Mouse (Mus musculus): ENCODE measurements around the gene Olfr697.
A peak's percentile ranks its signal among the peaks of the same experiment; 100 is the strongest.
"Not testable (repeated sequence)": the region's sequence is repeated elsewhere in the genome, so short reads cannot be mapped to it uniquely, and the experiment has no call there.

Olfr697 gene

GRCm38 (mm10) chr7:106742343-106742742, at the start of gene Olfr697:
TSS of gene Olfr697 (minus strand) at chr7:106742443.
- DNase-seq (ENCODE audit: low read depth, low spot score): no peak

GRCm38 (mm10) chr7:106788330-106788729, 46.1 kb upstream of the Olfr697 start:
- peak; percentile 49 for DNase-seq (ENCODE audit: low read depth, low spot score)

GRCm38 (mm10) chr7:106761008-106761407, 18.8 kb upstream of the Olfr697 start:
- not testable (repeated sequence) for DNase-seq (ENCODE audit: low read depth, low spot score)

GRCm38 (mm10) chr7:106758800-106759199, 16.6 kb upstream of the Olfr697 start:
- no peak for DNase-seq (ENCODE audit: low read depth, low spot score)

- no peak for DNase-seq (ENCODE audit: low read depth, low spot score)
These were observed 13.1 kb upstream of the Olfr697 start, which contains the start of gene Olfr698 for GRCm38 (mm10) chr7:106755297-106755696. TSS of gene Olfr698 (minus strand) at chr7:106755397.

- DNase-seq (ENCODE audit: low read depth, low spot score): no peak
These were observed 3.6 kb upstream of the Olfr697 start for GRCm38 (mm10) chr7:106745811-106746210.

GRCm38 (mm10) chr7:106737028-106737427, 5.2 kb downstream of the Olfr697 start:
- DNase-seq (ENCODE audit: low read depth, low spot score): no peak

GRCm38 (mm10) chr7:106733717-106734116, 8.5 kb downstream of the Olfr697 start:
- DNase-seq (ENCODE audit: low read depth, low spot score): no peak

- not testable (repeated sequence) for DNase-seq (ENCODE audit: low read depth, low spot score)
These were observed 16.6 kb downstream of the Olfr697 start for GRCm38 (mm10) chr7:106725654-106726053.

- DNase-seq (ENCODE audit: low read depth, low spot score): no peak
These were observed 25.9 kb downstream of the Olfr697 start, which contains the start of gene Olfr695 for GRCm38 (mm10) chr7:106716296-106716695. TSS of gene Olfr695 (minus strand) at chr7:106716396.

- no peak for DNase-seq (ENCODE audit: low read depth, low spot score)
These were observed 30.8 kb downstream of the Olfr697 start for GRCm38 (mm10) chr7:106711463-106711862.

- DNase-seq (ENCODE audit: low read depth, low spot score): not testable (repeated sequence)
These were observed 34.5 kb downstream of the Olfr697 start for GRCm38 (mm10) chr7:106707705-106708104.

- DNase-seq (ENCODE audit: low read depth, low spot score): no peak
These were observed 45.4 kb downstream of the Olfr697 start for GRCm38 (mm10) chr7:106696891-106697290.

GRCm38 (mm10) chr7:106692976-106693375, 49.3 kb downstream of the Olfr697 start:
- DNase-seq (ENCODE audit: low read depth, low spot score): no peak

GRCm38 (mm10) chr7:106691714-106692113, 50.5 kb downstream of the Olfr697 start, which contains the start of gene Olfr694:
TSS of gene Olfr694 (minus strand) at chr7:106691814.
- no peak for DNase-seq (ENCODE audit: low read depth, low spot score)
